Mouse (Mus musculus) hindbrain, embryonic 15.5 days (tissue): ENCODE results near the gene Lbhd1. TPM values are rescaled to one million over a fixed set of nuclear protein-coding genes. Genes with fewer than 3 reads are reported as not detected.

Experiments
- ATAC-seq: fragments of 200-750 bp; cut with Nextera tagmentation; 2 replicates; pipeline ENCODE4 v1.8.0; 2017; ENCODE audit warnings: low read depth, moderate number of reproducible peaks, moderate TSS enrichment; ENCODE audit not compliant: low FRiP score
- H3K27ac ChIP-seq: fragments of 300-500 bp; sonication (generic); replicated peaks from 2 replicates; pipeline ENCODE4 v1.5.1; 2015; ENCODE audit warnings: mild to moderate bottlenecking, inconsistent platforms
- H3K27me3 ChIP-seq: fragments of 300-500 bp; sonication (generic); 2 replicates; pipeline ENCODE4 v1.6.1; 2015; ENCODE audit warnings: control low read depth, inconsistent platforms
- H3K36me3 ChIP-seq: fragments of 300-500 bp; sonication (generic); 2 replicates; pipeline ENCODE4 v1.6.1; 2015; ENCODE audit warnings: control low read depth, inconsistent platforms
- H3K4me1 ChIP-seq: fragments of 300-500 bp; sonication (generic); replicated peaks from 2 replicates; pipeline ENCODE4 v1.6.1; 2015; ENCODE audit warnings: control low read depth, inconsistent platforms
- H3K4me2 ChIP-seq: fragments of 300-500 bp; sonication (generic); 2 replicates; pipeline ENCODE4 v1.6.1; 2015; ENCODE audit warnings: moderate library complexity, mild to moderate bottlenecking, inconsistent platforms
- H3K4me3 ChIP-seq: fragments of 300-500 bp; sonication (generic); 2 replicates; pipeline ENCODE4 v1.5.1; 2015; ENCODE audit warnings: mild to moderate bottlenecking, inconsistent platforms
- H3K9ac ChIP-seq: fragments of 300-500 bp; sonication (generic); 2 replicates; pipeline ENCODE4 v1.6.1; 2015; ENCODE audit warnings: inconsistent platforms
- H3K9me3 ChIP-seq: fragments of 300-500 bp; sonication (generic); 2 replicates; pipeline ENCODE4 v1.6.1; 2016; ENCODE audit warnings: control low read depth, inconsistent platforms
- whole genome bisulfite sequencing: fragments of 180-500 bp; shearing (Covaris S2); methylation state at CpG from one replicate; pipeline ENCODE4 v1.1.7; 2015; 5-methylcytosine and 5-hydroxymethylcytosine counted together
- polyA plus RNA-seq: library from polyadenylated mRNA; unstranded; fragments of >200 nt; fragmentation: Nextera tagmentation; extraction: Ambion mirVana; gene quantifications from 2 replicates; pipeline ENCODE4 v1.2.1, GENCODE M21; 2015

Lbhd1 gene
- polyA plus RNA-seq, 1 experiment from 2014 or later = 43.0 TPM

DNA sequence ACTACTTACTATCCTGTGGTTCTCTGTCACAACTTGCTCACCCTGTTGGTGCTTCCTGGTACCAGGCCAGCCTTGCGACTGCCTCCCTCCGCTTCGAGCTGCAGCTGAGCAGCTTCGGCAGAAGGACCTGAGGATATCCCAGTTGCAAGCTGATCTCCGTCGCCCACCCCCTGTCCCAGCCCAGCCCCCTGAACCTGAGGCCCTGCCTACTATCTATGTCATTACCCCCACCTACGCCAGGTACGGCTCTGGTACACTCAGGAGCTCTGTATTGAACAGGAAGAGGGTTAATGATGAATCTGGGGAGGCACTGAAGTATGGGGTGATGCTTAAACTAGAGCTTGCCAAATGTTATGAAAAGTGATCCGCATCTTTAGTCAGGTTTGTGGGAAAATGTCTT, 38.2 kb downstream of the Lbhd1 start:
- no peak for ATAC-seq
- Histone ChIP-seq H3K27ac (no peak overlapping the region), H3K4me1 (peaks cover 21% of the 10 kb centered on the region), H3K4me2 (peak overlapping the region; percentile 83), H3K9me3 (no peaks in the 10 kb centered on the region), H3K27me3 (no peaks in the 10 kb centered on the region), H3K36me3 (peaks cover 10% of the 10 kb centered on the region), H3K9ac (no peak overlapping the region), H3K4me3 (peak overlapping the region; percentile 99; the same call in 1 of the 2 replicates)
- WGBS = 86% methylated on average over 9 of the region's 9 CpGs

DNA sequence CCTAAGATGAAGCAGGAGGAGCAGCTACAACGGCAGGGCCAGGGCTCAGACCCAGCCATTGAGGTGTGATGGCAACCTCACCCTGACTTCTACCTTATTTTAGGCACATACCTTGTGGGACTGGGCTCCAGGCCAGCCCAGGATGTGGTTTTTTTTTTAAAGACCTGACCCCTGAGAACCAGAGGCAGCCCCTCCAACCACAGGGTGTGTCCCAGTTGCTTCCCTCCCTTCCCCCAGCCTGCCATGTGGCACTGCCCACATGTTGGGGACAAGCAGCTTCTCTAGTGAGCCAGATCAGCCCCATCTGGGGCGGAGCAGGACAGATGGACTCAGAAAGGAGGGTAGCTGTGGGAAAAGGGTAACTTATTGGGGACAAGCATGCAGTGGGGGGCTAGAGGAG, 43.2 kb downstream of the Lbhd1 start:
- H3K9ac ChIP-seq = no peak overlapping the region
- H3K4me3 ChIP-seq = no peak overlapping the region
- no peak for ATAC-seq
- WGBS = 90% methylated on average over 2 of the region's 2 CpGs
- peaks cover 19% of the 10 kb centered on the region for H3K36me3 ChIP-seq
- H3K27ac ChIP-seq = no peak overlapping the region
- no peaks in the 10 kb centered on the region; the same call in 1 of the 2 replicates for H3K27me3 ChIP-seq
- peaks cover 23% of the 10 kb centered on the region for H3K4me1 ChIP-seq
- no peak overlapping the region for H3K4me2 ChIP-seq
- H3K9me3 ChIP-seq = no peaks in the 10 kb centered on the region

DNA sequence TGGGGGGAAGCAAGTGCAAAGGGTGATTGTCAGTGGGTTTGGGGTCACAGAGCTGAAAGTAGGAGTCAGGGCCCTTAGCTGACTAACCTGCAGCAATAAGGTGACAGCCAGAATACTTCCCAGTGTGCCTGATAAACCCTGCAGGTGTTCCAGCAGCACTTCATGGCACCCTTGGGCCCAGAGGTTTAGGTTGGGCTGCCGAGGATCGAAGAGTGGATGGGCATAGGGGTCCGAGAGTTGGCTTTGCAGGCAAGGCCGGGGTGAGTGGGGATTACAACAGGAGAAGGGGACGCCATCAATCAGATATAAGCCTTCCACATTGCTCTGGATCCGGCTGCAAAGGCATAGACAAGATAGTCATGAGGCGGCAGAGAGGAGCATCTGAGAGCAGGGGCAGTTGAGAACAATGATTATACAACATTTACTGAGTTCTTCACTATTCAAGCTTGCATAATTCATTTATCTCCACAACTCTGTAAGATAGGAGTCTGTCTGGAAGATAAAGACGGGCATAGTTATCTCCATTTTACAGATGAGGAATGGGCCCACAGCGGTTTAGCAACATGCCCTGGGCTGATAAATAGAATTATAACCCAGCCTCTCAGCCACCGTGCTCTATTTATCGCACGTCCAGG, 44.5 kb downstream of the Lbhd1 start:
- Histone ChIP-seq H3K9ac (no peak overlapping the region), H3K27me3 (no peaks in the 10 kb centered on the region; the same call in 1 of the 2 replicates), H3K36me3 (peaks cover 19% of the 10 kb centered on the region), H3K4me2 (no peak overlapping the region), H3K27ac (no peak overlapping the region), H3K4me1 (peaks cover 20% of the 10 kb centered on the region), H3K4me3 (no peak overlapping the region), H3K9me3 (no peaks in the 10 kb centered on the region)
- WGBS = 90% methylated on average over 12 of the region's 12 CpGs
- no peak for ATAC-seq

DNA sequence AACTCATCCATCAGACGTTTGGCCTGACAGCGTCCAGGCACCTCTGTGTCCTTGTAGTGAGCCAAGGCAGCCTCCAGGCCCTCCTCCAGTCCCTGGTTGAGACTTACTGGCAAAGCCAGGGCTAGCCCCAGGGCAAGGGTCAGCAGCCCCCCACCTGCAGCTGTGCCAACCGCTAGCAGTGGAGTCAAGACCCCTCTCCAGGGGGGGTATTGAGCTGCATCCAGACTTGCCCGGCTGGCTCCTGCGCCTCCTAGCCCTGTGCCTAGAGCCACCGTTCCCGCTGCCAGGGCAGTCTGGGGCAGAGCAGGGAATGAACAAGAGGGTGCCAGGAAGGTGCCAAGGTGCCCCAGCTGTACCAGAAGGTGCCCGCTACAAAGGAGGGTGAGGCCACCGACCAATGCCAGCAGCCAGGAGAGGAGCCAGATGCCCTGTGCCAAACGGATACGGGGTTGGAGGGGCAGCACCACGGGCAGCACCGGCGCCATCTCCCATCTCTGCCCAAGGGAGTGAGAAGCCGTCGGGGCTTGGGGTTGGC, 45.2 kb downstream of the Lbhd1 start:
- H3K4me3 ChIP-seq = peak overlapping the region; percentile 57
- peak overlapping the region; percentile 61; the same call in 1 of the 2 replicates for H3K27ac ChIP-seq
- H3K4me2 ChIP-seq = peak overlapping the region; percentile 78
- peak; percentile 40 for ATAC-seq
- 17% methylated on average over 16 of the region's 16 CpGs for WGBS
- H3K4me1 ChIP-seq = peaks cover 18% of the 10 kb centered on the region
- H3K36me3 ChIP-seq = peaks cover 19% of the 10 kb centered on the region
- peak overlapping the region; percentile 53 for H3K9ac ChIP-seq
- H3K27me3 ChIP-seq = no peaks in the 10 kb centered on the region; the same call in 1 of the 2 replicates
- no peaks in the 10 kb centered on the region for H3K9me3 ChIP-seq

DNA sequence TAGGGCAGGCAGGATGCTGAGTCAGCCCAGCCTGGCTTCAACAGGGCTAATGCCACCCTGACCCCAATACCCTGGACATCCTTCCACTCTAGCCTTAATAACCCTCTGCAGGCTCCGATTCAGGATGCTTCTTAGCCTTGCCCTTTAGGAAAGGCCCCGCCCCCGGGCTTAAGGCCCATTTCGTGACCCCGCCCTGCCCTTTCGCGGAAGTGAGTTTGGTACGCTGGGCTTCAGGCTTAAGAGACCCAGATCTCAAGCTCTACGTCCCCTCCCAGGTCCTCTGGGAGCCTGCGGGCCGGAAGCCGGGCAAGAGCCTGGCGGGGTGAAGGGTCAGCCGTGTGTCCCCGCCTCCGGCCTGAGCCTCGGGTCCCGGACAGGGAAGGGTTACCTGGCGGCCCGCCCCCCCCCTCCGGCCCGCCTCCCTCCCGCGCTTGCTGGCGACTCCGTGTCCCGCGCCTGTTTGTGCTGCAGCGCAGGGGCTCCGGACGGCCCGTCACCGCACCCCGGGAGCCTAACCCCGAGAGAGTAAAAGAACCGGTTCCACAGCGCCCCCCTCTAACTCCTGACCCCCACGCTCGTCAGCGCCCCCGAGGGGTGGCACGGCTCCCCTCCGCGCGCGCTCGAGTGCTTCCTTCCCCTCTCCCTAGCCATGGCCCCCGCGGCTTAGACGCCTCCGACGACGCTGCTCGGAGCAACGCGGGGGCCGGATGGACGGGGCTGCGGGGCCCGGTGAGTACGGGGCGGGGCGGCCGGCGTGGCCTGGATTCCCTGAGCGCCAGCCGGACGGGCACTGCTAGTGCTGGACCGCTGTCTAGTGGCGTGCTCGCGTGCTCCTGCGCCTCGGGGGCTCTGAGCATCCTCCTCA, 45.9 kb downstream of the Lbhd1 start, which contains the start of the genes Rom1 and Eml3:
Gene Rom1, minus strand, starts transcription at position 133 of the 865 bp plus-strand sequence.
Gene Eml3, plus strand, starts transcription at position 329 of the 865 bp plus-strand sequence.
- H3K4me3 ChIP-seq = peak within 1 kb of the TSS; percentile 57
- no peaks in the 10 kb centered on the region for H3K9me3 ChIP-seq
- peaks cover 18% of the 10 kb centered on the region for H3K4me1 ChIP-seq
- ATAC-seq = peak; percentile 70
- H3K4me2 ChIP-seq = peak within 1 kb of the TSS; percentile 78
- peaks cover 19% of the 10 kb centered on the region for H3K36me3 ChIP-seq
- under 1% methylated on average over 59 of the region's 74 CpGs for WGBS
- peak within 1 kb of the TSS; percentile 53 for H3K9ac ChIP-seq
- H3K27me3 ChIP-seq = no peaks in the 10 kb centered on the region; the same call in 1 of the 2 replicates
- peak within 1 kb of the TSS; percentile 61; the same call in 1 of the 2 replicates for H3K27ac ChIP-seq

DNA sequence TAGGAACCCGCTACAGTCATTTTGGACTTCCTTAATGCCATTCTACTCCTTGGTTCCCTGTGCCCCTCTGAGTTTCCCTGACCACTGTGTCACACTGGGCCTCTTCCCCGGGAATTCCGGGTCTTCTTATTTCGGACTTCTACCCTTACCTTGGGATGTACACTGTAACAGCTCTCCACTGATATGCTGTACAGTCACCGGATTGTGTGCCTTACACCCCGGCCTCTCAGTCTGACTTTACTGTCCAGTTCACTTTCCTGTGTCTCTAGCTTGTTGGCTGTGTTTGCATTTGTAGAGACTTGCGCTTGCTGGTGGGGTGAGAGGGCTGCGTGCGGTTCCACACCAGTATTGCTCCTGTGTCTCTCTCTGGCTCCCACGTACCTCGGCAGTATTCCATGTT, 46.6 kb downstream of the Lbhd1 start:
- Histone ChIP-seq H3K4me3 (peak overlapping the region; percentile 57), H3K4me2 (peak overlapping the region; percentile 78), H3K4me1 (peaks cover 18% of the 10 kb centered on the region), H3K9me3 (no peaks in the 10 kb centered on the region), H3K9ac (peak overlapping the region; percentile 53), H3K27me3 (no peaks in the 10 kb centered on the region; the same call in 1 of the 2 replicates), H3K36me3 (peaks cover 19% of the 10 kb centered on the region), H3K27ac (0 out of 2 replicates have a peak overlapping the region, but pooled peaks have one; percentile 61)
- 19% methylated on average over 11 of the region's 11 CpGs for WGBS
- ATAC-seq = 0 out of 2 replicates have a peak, but pooled peaks have one; percentile 1

DNA sequence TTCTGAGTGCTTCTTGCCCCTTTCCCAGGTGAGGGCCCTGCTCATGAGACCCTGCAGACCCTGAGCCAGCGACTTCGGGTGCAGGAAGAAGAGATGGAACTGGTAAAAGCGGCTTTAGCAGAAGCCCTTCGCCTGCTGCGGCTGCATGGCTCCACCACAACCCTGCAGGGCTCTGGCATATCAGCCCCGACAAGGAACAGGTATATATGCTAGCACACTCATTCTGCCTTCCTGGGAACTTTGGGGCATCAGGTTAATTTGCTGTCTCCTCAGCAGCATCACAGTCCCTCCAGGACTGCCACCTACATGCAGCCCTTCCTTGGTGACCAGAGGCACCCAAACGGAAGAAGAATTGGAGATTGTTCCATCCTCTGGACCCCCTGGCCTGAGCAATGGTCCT, 47.2 kb downstream of the Lbhd1 start:
- Histone ChIP-seq H3K4me3 (no peak overlapping the region), H3K27me3 (no peaks in the 10 kb centered on the region; the same call in 1 of the 2 replicates), H3K36me3 (peaks cover 18% of the 10 kb centered on the region), H3K4me2 (peak overlapping the region; percentile 78; the same call in 1 of the 2 replicates), H3K9ac (no peak overlapping the region), H3K9me3 (no peaks in the 10 kb centered on the region), H3K27ac (no peak overlapping the region), H3K4me1 (peaks cover 18% of the 10 kb centered on the region)
- no peak for ATAC-seq
- 90% methylated on average over 7 of the region's 7 CpGs for WGBS

DNA sequence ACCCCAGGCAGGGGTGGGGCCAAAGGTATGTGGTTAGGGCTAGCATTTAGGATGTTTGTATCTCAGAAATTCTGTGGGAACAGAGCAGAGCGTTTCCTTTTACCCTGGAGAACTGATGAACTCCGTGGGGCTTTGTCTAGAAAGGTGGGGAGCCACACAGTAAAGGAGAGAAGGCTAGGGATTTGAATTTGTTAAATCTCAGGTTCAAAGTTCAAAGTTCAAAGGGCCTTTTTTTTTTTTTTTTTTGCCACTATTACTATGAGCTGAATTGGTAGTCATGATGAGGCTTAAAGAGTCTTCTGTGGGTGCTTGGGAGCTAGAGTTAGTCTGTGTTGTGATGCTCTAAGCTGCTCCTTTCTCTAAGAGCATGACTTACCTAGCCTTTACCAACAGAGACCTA, 53.2 kb downstream of the Lbhd1 start:
- Histone ChIP-seq H3K4me2 (no peak overlapping the region), H3K36me3 (0 out of 2 replicates have a peak, but pooled peaks cover 2% of the 10 kb centered on the region), H3K4me3 (no peak overlapping the region), H3K4me1 (peaks cover 12% of the 10 kb centered on the region), H3K27ac (no peak overlapping the region), H3K27me3 (no peaks in the 10 kb centered on the region), H3K9ac (no peak overlapping the region), H3K9me3 (no peaks in the 10 kb centered on the region)
- 84% methylated on average over 2 of the region's 2 CpGs for WGBS
- no peak for ATAC-seq

DNA sequence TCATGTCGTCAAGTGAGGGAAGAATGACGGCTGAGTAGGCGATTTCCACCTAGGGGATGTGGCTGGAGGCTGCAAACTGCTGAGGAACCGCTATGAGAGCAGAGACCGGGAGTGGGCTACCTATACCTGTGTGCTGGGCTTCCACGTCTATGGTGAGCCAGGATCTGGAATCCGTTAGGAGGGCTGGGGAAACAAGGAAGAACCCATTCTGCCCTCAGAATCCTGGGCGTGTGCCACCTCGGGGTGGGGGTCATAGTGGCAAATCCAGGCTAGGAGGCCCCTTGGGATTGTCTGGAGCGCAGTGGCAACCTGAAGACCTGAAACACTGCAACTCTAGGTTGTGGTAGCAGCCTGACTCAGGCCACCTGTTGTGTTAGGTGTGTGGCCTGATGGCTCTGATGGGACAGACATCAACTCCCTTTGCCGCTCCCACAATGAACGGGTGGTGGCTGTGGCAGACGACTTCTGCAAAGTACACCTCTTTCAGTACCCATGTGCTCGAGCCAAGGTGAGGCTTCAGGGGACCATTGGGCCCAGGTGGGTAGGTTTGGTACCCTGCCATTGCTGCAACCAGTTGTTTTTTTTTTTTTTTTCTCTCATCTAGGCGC, 57.1 kb downstream of the Lbhd1 start:
- no peak overlapping the region for H3K27ac ChIP-seq
- no peaks in the 10 kb centered on the region for H3K27me3 ChIP-seq
- no peaks in the 10 kb centered on the region for H3K9me3 ChIP-seq
- H3K4me1 ChIP-seq = peaks cover 37% of the 10 kb centered on the region
- peak overlapping the region; percentile 66; the same call in 1 of the 2 replicates for H3K4me2 ChIP-seq
- H3K36me3 ChIP-seq = peaks cover 10% of the 10 kb centered on the region
- peak overlapping the region; percentile 92; the same call in 1 of the 2 replicates for H3K4me3 ChIP-seq
- H3K9ac ChIP-seq = no peak overlapping the region; the same call in 1 of the 2 replicates
- ATAC-seq = no peak
- WGBS = 84% methylated on average over 15 of the region's 15 CpGs

DNA sequence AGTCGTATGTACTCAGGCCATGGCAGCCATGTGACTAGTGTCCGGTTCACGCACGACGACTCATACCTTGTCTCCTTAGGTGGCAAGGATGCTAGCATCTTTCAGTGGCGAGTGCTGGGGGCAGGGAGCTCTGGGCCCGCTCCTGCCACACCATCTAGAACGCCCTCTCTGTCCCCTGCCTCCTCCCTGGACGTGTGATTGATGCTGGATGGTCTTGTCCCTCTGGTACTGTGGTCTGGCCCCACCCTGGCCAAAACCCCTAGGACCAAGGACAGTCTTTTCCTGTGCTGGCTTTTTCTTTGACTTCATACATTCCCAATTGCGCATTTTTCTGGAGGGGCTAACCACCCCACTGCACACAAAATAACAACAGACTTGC, 57.6 kb downstream of the Lbhd1 start:
- H3K4me1 ChIP-seq = peaks cover 37% of the 10 kb centered on the region
- WGBS = 29% methylated on average over 10 of the region's 10 CpGs
- H3K27ac ChIP-seq = peak overlapping the region; percentile 90
- peak overlapping the region; percentile 92 for H3K4me3 ChIP-seq
- H3K4me2 ChIP-seq = peak overlapping the region; percentile 66
- peak; percentile 24; the same call in 1 of the 2 replicates for ATAC-seq
- H3K36me3 ChIP-seq = peaks cover 13% of the 10 kb centered on the region
- H3K27me3 ChIP-seq = no peaks in the 10 kb centered on the region
- H3K9me3 ChIP-seq = no peaks in the 10 kb centered on the region
- peak overlapping the region; percentile 94 for H3K9ac ChIP-seq

DNA sequence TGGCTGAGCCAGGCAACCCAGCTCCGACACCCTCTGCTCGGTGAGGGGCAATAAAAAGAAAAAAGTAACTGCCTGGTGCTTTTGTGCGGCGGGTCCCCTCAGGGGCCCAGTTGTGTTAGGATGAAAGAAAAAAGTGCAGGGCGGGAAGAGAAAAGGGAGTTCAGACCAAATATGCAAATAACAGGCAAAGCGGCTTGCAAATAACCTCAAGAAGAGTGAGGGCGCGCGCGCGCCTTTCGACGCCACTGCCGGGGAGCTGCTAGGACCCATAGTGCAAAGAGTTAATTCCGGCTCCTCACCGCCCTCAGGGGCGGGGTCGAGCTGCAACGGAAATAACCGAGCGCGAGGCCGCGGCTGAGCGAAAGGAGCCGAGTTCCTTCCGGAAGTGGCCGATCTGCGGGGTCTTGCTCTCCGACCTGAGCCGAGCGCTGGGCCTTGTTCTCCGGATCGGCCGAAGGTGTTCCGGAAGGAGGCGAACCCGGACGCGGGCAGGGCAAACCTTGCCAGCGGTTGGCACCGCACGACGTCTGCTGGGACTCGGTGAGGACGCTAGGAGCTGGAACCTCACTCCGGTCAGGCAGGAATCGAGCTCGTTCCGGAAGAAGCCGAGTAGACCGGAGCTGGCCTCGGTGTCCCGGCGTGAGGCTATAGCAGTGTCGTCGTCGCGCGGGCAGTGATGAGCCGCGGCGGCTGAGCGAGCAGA, 58.1 kb downstream of the Lbhd1 start, which contains the start of gene Mta2:
Gene Mta2, plus strand, starts transcription at position 361 of the 703 bp plus-strand sequence.
- under 1% methylated on average over 64 of the region's 64 CpGs for WGBS
- Histone ChIP-seq H3K4me1 (peaks cover 37% of the 10 kb centered on the region), H3K36me3 (peaks cover 18% of the 10 kb centered on the region), H3K4me3 (peak within 1 kb of the TSS; percentile 92), H3K9ac (peak within 1 kb of the TSS; percentile 94), H3K9me3 (no peaks in the 10 kb centered on the region), H3K27ac (peak within 1 kb of the TSS; percentile 90), H3K27me3 (no peaks in the 10 kb centered on the region), H3K4me2 (peak within 1 kb of the TSS; percentile 66)
- ATAC-seq = peak; percentile 95
